ENCODE assay signal across 8 mouse cellular contexts in the genomic region with DNA sequence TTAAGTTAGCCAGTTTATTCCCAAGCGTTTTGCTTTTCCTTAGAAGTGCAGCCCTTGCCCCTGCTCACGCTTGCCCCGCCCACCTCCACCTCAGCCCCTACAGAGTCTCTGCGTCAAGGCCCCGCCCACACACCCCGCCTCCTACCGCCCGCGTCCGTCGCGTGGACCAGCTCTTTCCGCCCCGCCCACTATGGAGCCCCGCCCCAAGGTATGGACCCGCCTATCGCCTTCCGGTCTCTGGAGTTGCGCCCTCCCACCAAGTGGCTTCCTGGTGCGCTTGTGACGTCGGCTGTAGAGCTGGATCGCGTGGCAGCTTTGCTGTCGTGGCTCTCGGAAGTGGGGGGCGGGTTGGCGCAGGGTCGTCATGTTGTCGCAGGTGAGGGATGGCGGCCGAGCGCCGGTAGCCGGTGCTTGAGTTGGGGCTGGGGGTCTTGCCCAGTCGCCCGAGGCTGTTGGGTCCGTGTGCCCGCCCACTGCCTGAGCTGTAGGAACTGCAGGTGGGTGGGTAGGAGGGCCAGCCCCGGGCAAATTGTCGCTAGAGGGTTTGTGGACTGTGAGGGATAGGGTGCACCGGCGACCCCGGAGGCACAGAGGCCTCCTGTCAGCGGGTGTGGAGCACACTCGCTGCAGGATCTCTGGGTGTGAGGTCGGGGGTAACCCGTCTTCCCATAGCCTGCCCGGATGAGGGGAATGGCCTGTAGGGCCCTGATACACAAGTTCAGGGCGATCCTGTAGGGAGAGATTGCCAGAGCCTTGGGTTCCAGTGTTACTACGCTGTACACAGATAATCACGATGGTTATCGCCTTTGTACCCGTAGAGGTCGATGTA. TPM values are rescaled to one million over a fixed set of nuclear protein-coding genes. Genes with fewer than 3 reads are reported as not detected.
DNase-seq lines count a peak whose midpoint lies in the region; ATAC-seq and TF ChIP-seq lines count a peak whose summit lies in the region.

A gene (plus strand): TSS at position 236 of the 829 bp plus-strand sequence.

- peak; percentile 99 for DNase-seq in ZHBTc4 (ENCODE audit: low read depth, low spot score)
- DNase-seq in gastrocnemius, adult 2 months = peak; percentile 100
- peak; percentile 99 for DNase-seq in hindbrain, postnatal 0 days (ENCODE audit: low spot score)
- peak; percentile 95 to 98 for DNase-seq in left cerebral cortex, adult 2 months (ENCODE audit: extremely low spot score in 1 of 2, low spot score in 2 of 2)
- peak; percentile 97 for DNase-seq in right cerebral cortex, adult 2 months (ENCODE audit: low spot score in 2 of 2)
- DNase-seq in urinary bladder, postnatal 14 days (ENCODE audit: low spot score) = peak; percentile 100

- H3K27ac ChIP-seq in gastrocnemius, adult 2 months = peak within 1 kb of the TSS; percentile 98
- peak within 1 kb of the TSS; percentile 86 for H3K27ac ChIP-seq in hindbrain, postnatal 0 days
- H3K27ac ChIP-seq in left cerebral cortex, adult 2 months = peak within 1 kb of the TSS; percentile 87

- no peak for TF ChIP-seq CTCF in gastrocnemius, adult 2 months (IDR thresholded peaks at IDR 0.05)
- no peak for TF ChIP-seq CTCF in hindbrain, postnatal 0 days (IDR thresholded peaks at IDR 0.05; ENCODE audit: low read depth)
- no peak; the same call in 1 of the 2 replicates for TF ChIP-seq CTCF in left cerebral cortex, adult 2 months (IDR thresholded peaks at IDR 0.05)

- intact Hi-C loops in gastrocnemius, adult 2 months (cut with DNase I) = no loop called here
- intact Hi-C loops in left cerebral cortex, adult 2 months (cut with DNase I) = no loop called here

- peak within 1 kb of the TSS; percentile 79 for H3K9ac ChIP-seq in hindbrain, postnatal 0 days (replicated peaks; ENCODE audit: low read length)

- no peaks in the 10 kb centered on the region for H3K9me3 ChIP-seq in hindbrain, postnatal 0 days (ENCODE audit: low read length)

- H3K4me1 ChIP-seq in hindbrain, postnatal 0 days (ENCODE audit: insufficient read depth, low read length) = no peaks in the 10 kb centered on the region

- WGBS in hindbrain, postnatal 0 days = 2% methylated on average over 55 of the region's 55 CpGs

- no peaks in the 10 kb centered on the region for H3K36me3 ChIP-seq in hindbrain, postnatal 0 days (ENCODE audit: insufficient read depth, low read length)

- H3K27me3 ChIP-seq in hindbrain, postnatal 0 days (ENCODE audit: insufficient read depth, low read length) = no peaks in the 10 kb centered on the region

- H3K4me3 ChIP-seq in gastrocnemius, adult 2 months = peak within 1 kb of the TSS; percentile 93
- peak within 1 kb of the TSS; percentile 67 for H3K4me3 ChIP-seq in hindbrain, postnatal 0 days (ENCODE audit: low read length)
- peak within 1 kb of the TSS; percentile 73 for H3K4me3 ChIP-seq in left cerebral cortex, adult 2 months

- H3K4me2 ChIP-seq in hindbrain, postnatal 0 days (ENCODE audit: low read depth, low read length) = peak within 1 kb of the TSS; percentile 81

- peak; percentile 92 for ATAC-seq in common myeloid progenitor, adult 5-6 weeks (replicated peaks; ENCODE audit: low read depth, poor library complexity, severe bottlenecking)
- ATAC-seq in hindbrain, postnatal 0 days = peak; percentile 98
- ATAC-seq in megakaryocyte, adult 5-6 weeks (ENCODE audit: poor library complexity, severe bottlenecking) = peak; percentile 96

RNA-seq across cellular contexts. Expression of the gene that starts here (rescaled TPM):
- total RNA-seq in common myeloid progenitor, adult 5-6 weeks (2017) = 37.7 and 59.4 TPM in 2 replicates
- total RNA-seq in gastrocnemius, adult 2 months (2021) = 1 to 10 TPM; 4.5 to 7.6 TPM
- 26.7 and 27.5 TPM in 2 replicates for total RNA-seq in hindbrain, postnatal 0 days (2014; rRNA removed)
- 41.5 and 42.6 TPM in 2 replicates for polyA plus RNA-seq in hindbrain, postnatal 0 days (2015; fragmentation: Nextera tagmentation; extraction: Ambion mirVana)
- 10 to 100 TPM; 29.2 to 31.4 TPM for total RNA-seq in left cerebral cortex, adult 2 months (2021)
- 20.4 and 21.3 TPM in 2 replicates for total RNA-seq in megakaryocyte, adult 5-6 weeks (2015)
- 16.9 and 19.1 TPM in 2 replicates for total RNA-seq in megakaryocyte, adult 5-6 weeks (2017)

Comparison
In these comparisons a context has a peak if more than half of its experiments do, and no peak if none do; other contexts are left out.
1. Peak in every context shown above with its lines: DNase-seq, ATAC-seq, H3K4me3 ChIP-seq and H3K27ac ChIP-seq.